Mouse (Mus musculus) megakaryocyte, embryonic 14.5 days (primary cell): ENCODE measurements around the gene Zhx3. TPM values are rescaled to one million over a fixed set of nuclear protein-coding genes. Genes with fewer than 3 reads are reported as not detected.

ENCODE experiments used
- H3K27me3 ChIP-seq: replicated peaks from 2 replicates; pipeline ENCODE3; 2012; ENCODE audit warnings: inconsistent platforms
- H3K36me3 ChIP-seq: replicated peaks from 2 replicates; pipeline ENCODE3; 2012; ENCODE audit warnings: low read length, inconsistent platforms, mixed read lengths
- H3K4me1 ChIP-seq: 2 replicates; pipeline ENCODE4 v1.6.1; 2012; ENCODE audit warnings: inconsistent platforms
- H3K4me3 ChIP-seq: replicated peaks from 2 replicates; pipeline ENCODE3; 2012; ENCODE audit warnings: moderate library complexity, mild to moderate bottlenecking, inconsistent platforms
- H3K9me3 ChIP-seq: 2 replicates; pipeline ENCODE4 v1.6.1; 2012; ENCODE audit warnings: inconsistent platforms
- FLI1 ChIP-seq: IDR thresholded peaks from 2 replicates; pipeline ENCODE4 v1.6.1; 2012; ENCODE audit warnings: low read length, inconsistent platforms, mixed read lengths
- GATA1 ChIP-seq: IDR thresholded peaks from 3 replicates; pipeline ENCODE4 v1.6.1; 2012; ENCODE audit warnings: mixed read lengths, low read length, inconsistent platforms, borderline replicate concordance
- polyA plus RNA-seq: library from polyadenylated mRNA; stranded (reverse); fragments of >175 nt; gene quantifications from 2 replicates; pipeline ENCODE4 v1.2.3, GENCODE M21; 2012; ENCODE audit warnings: low replicate concordance; ENCODE audit not compliant: insufficient read depth

The Zhx3 gene
- polyA plus RNA-seq, 1 experiment = 0.29 TPM

- H3K27me3 ChIP-seq = peaks cover 92% of the 10 kb centered on the region
- H3K4me3 ChIP-seq = no peak overlapping the region
- TF ChIP-seq FLI1 = no peak
- no peak for TF ChIP-seq GATA1
Observed at GRCm38 (mm10) chr2:160911558-160912201, 38.9 kb upstream of the Zhx3 start.

GRCm38 (mm10) chr2:160910633-160911032 lies 37.8 kb upstream of the Zhx3 start:
- Histone ChIP-seq H3K9me3 (no peaks in the 10 kb centered on the region), H3K27me3 (peaks cover 87% of the 10 kb centered on the region), H3K36me3 (no peaks in the 10 kb centered on the region), H3K4me1 (peaks cover 6% of the 10 kb centered on the region; the same call in 1 of the 2 replicates), H3K4me3 (no peak overlapping the region)
- TF ChIP-seq GATA1 (no peak), FLI1 (no peak)

More at GRCm38 (mm10) chr2:160911558-160912201, 38.9 kb upstream of the Zhx3 start:
- Histone ChIP-seq H3K36me3 (no peaks in the 10 kb centered on the region), H3K4me1 (peaks cover 6% of the 10 kb centered on the region; the same call in 1 of the 2 replicates), H3K9me3 (no peaks in the 10 kb centered on the region)

GRCm38 (mm10) chr2:160908607-160909006 lies 35.8 kb upstream of the Zhx3 start:
- TF ChIP-seq FLI1 (no peak), GATA1 (no peak)
- H3K4me3 ChIP-seq = no peak overlapping the region
- peaks cover 6% of the 10 kb centered on the region; the same call in 1 of the 2 replicates for H3K4me1 ChIP-seq
- no peaks in the 10 kb centered on the region for H3K9me3 ChIP-seq
- no peaks in the 10 kb centered on the region for H3K36me3 ChIP-seq
- peaks cover 88% of the 10 kb centered on the region for H3K27me3 ChIP-seq

GRCm38 (mm10) chr2:160906101-160906500 lies 33.3 kb upstream of the Zhx3 start:
- Histone ChIP-seq H3K27me3 (peaks cover 83% of the 10 kb centered on the region), H3K36me3 (no peaks in the 10 kb centered on the region), H3K4me3 (no peak overlapping the region), H3K9me3 (no peaks in the 10 kb centered on the region), H3K4me1 (peaks cover 8% of the 10 kb centered on the region)
- TF ChIP-seq FLI1 (no peak), GATA1 (no peak)

GRCm38 (mm10) chr2:160905301-160905700 lies 32.5 kb upstream of the Zhx3 start:
- no peaks in the 10 kb centered on the region for H3K9me3 ChIP-seq
- TF ChIP-seq GATA1 = no peak
- no peak for TF ChIP-seq FLI1
- peaks cover 8% of the 10 kb centered on the region for H3K4me1 ChIP-seq
- H3K4me3 ChIP-seq = no peak overlapping the region
- H3K27me3 ChIP-seq = peaks cover 76% of the 10 kb centered on the region
- no peaks in the 10 kb centered on the region for H3K36me3 ChIP-seq

- Histone ChIP-seq H3K4me1 (peaks cover 8% of the 10 kb centered on the region), H3K27me3 (peaks cover 64% of the 10 kb centered on the region)
- TF ChIP-seq GATA1 = no peak
- no peak for TF ChIP-seq FLI1
Observed at GRCm38 (mm10) chr2:160901656-160902412, 29.0 kb upstream of the Zhx3 start.

GRCm38 (mm10) chr2:160891697-160892096 lies 18.9 kb upstream of the Zhx3 start:
- Histone ChIP-seq H3K4me3 (no peak overlapping the region), H3K27me3 (peaks cover 67% of the 10 kb centered on the region), H3K4me1 (peaks cover 18% of the 10 kb centered on the region), H3K36me3 (no peaks in the 10 kb centered on the region), H3K9me3 (peaks cover 13% of the 10 kb centered on the region)
- TF ChIP-seq GATA1 (no peak), FLI1 (no peak)

More at GRCm38 (mm10) chr2:160901656-160902412, 29.0 kb upstream of the Zhx3 start:
- peaks cover 8% of the 10 kb centered on the region for H3K9me3 ChIP-seq
- no peaks in the 10 kb centered on the region for H3K36me3 ChIP-seq
- H3K4me3 ChIP-seq = no peak overlapping the region

- TF ChIP-seq GATA1 (no peak), FLI1 (no peak)
- Histone ChIP-seq H3K9me3 (peaks cover 9% of the 10 kb centered on the region), H3K4me1 (peaks cover 18% of the 10 kb centered on the region), H3K4me3 (no peak overlapping the region), H3K27me3 (peaks cover 67% of the 10 kb centered on the region), H3K36me3 (no peaks in the 10 kb centered on the region)
Observed at GRCm38 (mm10) chr2:160891045-160891444, 18.2 kb upstream of the Zhx3 start.

- Histone ChIP-seq H3K36me3 (no peaks in the 10 kb centered on the region), H3K27me3 (peaks cover 63% of the 10 kb centered on the region), H3K4me1 (peaks cover 22% of the 10 kb centered on the region), H3K9me3 (no peaks in the 10 kb centered on the region), H3K4me3 (peak overlapping the region; percentile 89)
- no peak for TF ChIP-seq FLI1
- no peak for TF ChIP-seq GATA1
Observed at GRCm38 (mm10) chr2:160887859-160888258, 15.1 kb upstream of the Zhx3 start.

- Histone ChIP-seq H3K4me3 (peak overlapping the region; percentile 89), H3K36me3 (no peaks in the 10 kb centered on the region), H3K9me3 (no peaks in the 10 kb centered on the region), H3K27me3 (peaks cover 62% of the 10 kb centered on the region), H3K4me1 (peaks cover 22% of the 10 kb centered on the region)
- TF ChIP-seq FLI1 (no peak), GATA1 (no peak)
Observed at GRCm38 (mm10) chr2:160887284-160887683, 14.5 kb upstream of the Zhx3 start.
